Mouse (Mus musculus) cerebellum, adult 2 months (tissue): Measurements from ENCODE around the gene Nfkbia.

Experiments
- CTCF ChIP-seq: fragments of 200-500 bp; IDR thresholded peaks from 2 replicates; pipeline ENCODE4 v1.5.1; 2011; ENCODE audit warnings: low read depth, mild to moderate bottlenecking, control low read depth, low read length, moderate library complexity, borderline replicate concordance; ENCODE audit not compliant: insufficient read depth
- POLR2A ChIP-seq: fragments of 200-500 bp; IDR thresholded peaks from 2 replicates; pipeline ENCODE4 v1.6.1; 2011; ENCODE audit warnings: low read length, control low read depth, borderline replicate concordance; ENCODE audit not compliant: insufficient read depth

GRCm38 (mm10) chr12:55456893-55457292 is 35.6 kb downstream of the Nfkbia start:
- TF ChIP-seq CTCF (no peak), POLR2A (no peak)
